ENCODE assay signal across 8 mouse cellular contexts in the genomic region with DNA sequence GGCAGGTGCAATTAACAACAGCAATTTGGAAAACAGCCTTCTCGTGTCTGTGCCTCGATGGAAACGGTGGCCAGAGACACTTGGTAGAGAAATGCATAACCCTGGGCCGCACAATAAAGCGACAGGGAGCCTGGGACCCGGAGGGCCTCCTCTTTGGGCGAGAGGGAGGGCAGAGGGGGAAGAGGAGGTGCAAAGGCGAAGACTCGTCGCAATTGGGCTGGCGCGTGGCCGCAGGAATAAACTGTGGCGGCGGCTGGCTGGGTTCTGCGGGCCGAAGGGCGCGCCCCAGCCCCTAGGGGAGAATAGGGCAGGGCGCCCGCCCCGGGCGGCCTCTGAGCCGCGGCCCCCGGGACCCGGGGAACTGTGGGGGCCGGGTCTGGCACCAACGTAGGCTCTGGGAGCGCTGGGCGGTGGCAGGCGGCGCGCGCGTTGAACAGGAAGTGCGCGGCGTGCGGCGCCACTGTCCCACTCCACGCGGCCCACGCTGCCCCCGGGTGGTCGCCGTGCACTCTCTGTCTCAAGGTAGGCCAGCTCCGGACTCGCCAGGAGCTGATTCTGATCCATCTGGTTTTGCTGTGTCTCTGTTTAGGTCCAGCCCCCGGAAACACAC. TPM values are rescaled to one million over a fixed set of nuclear protein-coding genes. Genes with fewer than 3 reads are reported as not detected.
A peak's percentile ranks its signal among the peaks of the same experiment; 100 is the strongest.
DNase-seq lines count a peak whose midpoint lies in the region; ATAC-seq lines count a peak whose summit lies in the region.

A gene (minus strand): TSS at position 127 of the 610 bp plus-strand sequence.

- no peak within 1 kb of the TSS for H3K27ac ChIP-seq in embryonic facial prominence, embryonic 14.5 days (replicated peaks; ENCODE audit: low read depth, low read length)
- peak within 1 kb of the TSS; percentile 58 for H3K27ac ChIP-seq in heart, embryonic 15.5 days
- peak within 1 kb of the TSS; percentile 78 for H3K27ac ChIP-seq in liver, embryonic 15.5 days (replicated peaks)

- H3K36me3 ChIP-seq in embryonic facial prominence, embryonic 14.5 days (ENCODE audit: control insufficient read depth, insufficient read depth, low read length): no peaks in the 10 kb centered on the region
- no peaks in the 10 kb centered on the region for H3K36me3 ChIP-seq in heart, embryonic 15.5 days
- no peaks in the 10 kb centered on the region for H3K36me3 ChIP-seq in liver, embryonic 15.5 days (replicated peaks)

- H3K4me2 ChIP-seq in embryonic facial prominence, embryonic 14.5 days (ENCODE audit: low read depth, low read length): peak within 1 kb of the TSS; percentile 100
- H3K4me2 ChIP-seq in heart, embryonic 15.5 days: peak within 1 kb of the TSS; percentile 97
- H3K4me2 ChIP-seq in liver, embryonic 15.5 days: peak within 1 kb of the TSS; percentile 69

- ATAC-seq in embryonic facial prominence, embryonic 14.5 days (ENCODE audit: low read depth): peak; percentile 64
- peak; percentile 31 for ATAC-seq in heart, embryonic 15.5 days (replicated peaks; ENCODE audit: insufficient number of reproducible peaks, insufficient read depth, low FRiP score, low read depth)
- ATAC-seq in liver, embryonic 15.5 days (ENCODE audit: insufficient read depth): peak; percentile 73

- 0 out of 2 replicates have a peak, but pooled peaks cover 4% of the 10 kb centered on the region for H3K4me1 ChIP-seq in embryonic facial prominence, embryonic 14.5 days (ENCODE audit: control insufficient read depth, insufficient read depth, low read length)
- H3K4me1 ChIP-seq in heart, embryonic 15.5 days (replicated peaks): peaks cover 33% of the 10 kb centered on the region
- peaks cover 20% of the 10 kb centered on the region; the same call in 1 of the 2 replicates for H3K4me1 ChIP-seq in liver, embryonic 15.5 days (replicated peaks)

- peak within 1 kb of the TSS; percentile 64 for H3K9ac ChIP-seq in embryonic facial prominence, embryonic 14.5 days (ENCODE audit: low read depth, low read length)
- peak within 1 kb of the TSS; percentile 71 for H3K9ac ChIP-seq in heart, embryonic 15.5 days
- peak within 1 kb of the TSS; percentile 46 for H3K9ac ChIP-seq in liver, embryonic 15.5 days

- 0% methylated on average over 9 of the region's 50 CpGs for WGBS in embryonic facial prominence, embryonic 14.5 days
- under 1% methylated on average over 50 of the region's 50 CpGs for WGBS in heart, embryonic 15.5 days
- WGBS in liver, embryonic 15.5 days (ENCODE audit: insufficient replicate concordance): under 1% methylated on average over 49 of the region's 50 CpGs

- peak within 1 kb of the TSS; percentile 61 for H3K4me3 ChIP-seq in embryonic facial prominence, embryonic 14.5 days (ENCODE audit: low read depth, low read length)
- H3K4me3 ChIP-seq in heart, embryonic 15.5 days: peak within 1 kb of the TSS; percentile 58
- H3K4me3 ChIP-seq in liver, embryonic 15.5 days (replicated peaks): peak within 1 kb of the TSS; percentile 56

- no peaks in the 10 kb centered on the region for H3K9me3 ChIP-seq in embryonic facial prominence, embryonic 14.5 days (ENCODE audit: control insufficient read depth, low read length)
- H3K9me3 ChIP-seq in heart, embryonic 15.5 days (replicated peaks): no peaks in the 10 kb centered on the region
- H3K9me3 ChIP-seq in liver, embryonic 15.5 days (replicated peaks): no peaks in the 10 kb centered on the region

- peak; percentile 87 for DNase-seq in A20 (ENCODE audit: low read depth, low spot score)
- peak; percentile 73 for DNase-seq in adrenal gland, adult 8-10 months
- peak; percentile 39 for DNase-seq in embryonic facial prominence, embryonic 14.5 days (ENCODE audit: low spot score)
- peak; percentile 78 for DNase-seq in kidney, postnatal 10 days
- peak; percentile 63 for DNase-seq in neural tube, embryonic 10.5 days (ENCODE audit: extremely low spot score, low spot score)
- peak; percentile 71 for DNase-seq in testis, postnatal 10 days (ENCODE audit: low spot score)

- peaks cover 37% of the 10 kb centered on the region for H3K27me3 ChIP-seq in embryonic facial prominence, embryonic 14.5 days (replicated peaks; ENCODE audit: control insufficient read depth, insufficient read depth, low read length)
- 0 out of 2 replicates have a peak, but pooled peaks cover 3% of the 10 kb centered on the region for H3K27me3 ChIP-seq in heart, embryonic 15.5 days
- peaks cover 40% of the 10 kb centered on the region for H3K27me3 ChIP-seq in liver, embryonic 15.5 days

RNA-seq across cellular contexts. Expression of the gene that starts here (rescaled TPM):
- 10 to 100 TPM; 30.7 to 56.0 (median 42.9) TPM for total RNA-seq in adrenal gland, adult 8-10 months (2022)
- polyA plus RNA-seq in embryonic facial prominence, embryonic 14.5 days (2014; fragmentation: Nextera tagmentation; extraction: Ambion mirVana): 24.4 and 28.2 TPM in 2 replicates
- polyA plus RNA-seq in heart, embryonic 15.5 days (2015; fragmentation: Nextera tagmentation; extraction: Ambion mirVana): 94.2 and 102 TPM in 2 replicates
- polyA plus RNA-seq in liver, embryonic 15.5 days (2015; fragmentation: Nextera tagmentation; extraction: Ambion mirVana): 3.6 and 3.9 TPM in 2 replicates
